Mouse (Mus musculus) stomach, postnatal 0 days (tissue): ENCODE measurements at regions not wholly inside any gene's neighbourhood (a gene's known extent, or its start where the extent isn't known, plus 50 kb on each side); places are given as distances from the start of the nearest gene placed in this dataset.

Experiments
- CTCF ChIP-seq: IDR thresholded peaks from 2 replicates; pipeline ENCODE4 v1.5.1; 2016; ENCODE audit warnings: antibody characterized with exemption, low read depth, mild to moderate bottlenecking, moderate library complexity
- EP300 ChIP-seq: optimal IDR thresholded peaks from 2 replicates; pipeline ENCODE3; 2016; ENCODE audit warnings: antibody characterized with exemption

GRCm38 (mm10) chr5:118832701-118833100 lies 272.2 kb downstream of the Med13l start:
- TF ChIP-seq EP300, result no peak
- TF ChIP-seq CTCF, result no peak
